Mouse (Mus musculus) urinary bladder, adult 2 months (tissue): ENCODE results near the gene Adam12. TPM values are rescaled to one million over a fixed set of nuclear protein-coding genes. Genes with fewer than 3 reads are reported as not detected.

Experiments
- DNase-seq: peaks from one replicate; pipeline ENCODE4 v3.0.0; 2022; ENCODE audit warnings: low spot score
- polyA plus RNA-seq: library from polyadenylated mRNA; depleted of rRNA; stranded (reverse); fragments of >200 nt; gene quantifications from 2 replicates; pipeline ENCODE4 v1.2.3, GENCODE M21; 2012

Adam12 gene
- polyA plus RNA-seq, 1 experiment = 4.6 TPM

DNA sequence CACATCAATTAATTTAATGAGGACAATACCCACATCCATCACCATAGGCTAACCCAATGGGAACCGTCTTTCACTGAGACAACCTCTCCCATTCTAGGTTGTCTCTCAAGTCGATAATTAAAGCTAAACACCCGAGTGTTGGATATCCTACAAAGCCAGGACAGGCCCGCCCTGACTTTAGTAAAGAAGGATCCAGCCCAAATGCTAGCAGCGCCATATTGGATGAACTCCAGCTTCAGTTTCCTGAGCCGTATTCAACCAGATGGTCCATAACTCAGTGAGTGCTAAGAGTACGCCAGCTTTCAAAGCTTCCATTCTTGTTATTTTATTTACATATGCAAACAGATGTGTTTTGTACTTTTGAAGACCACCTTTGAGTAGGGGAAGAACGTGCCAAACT lies 81.6 kb downstream of the Adam12 start:
- DNase-seq = no peak

DNA sequence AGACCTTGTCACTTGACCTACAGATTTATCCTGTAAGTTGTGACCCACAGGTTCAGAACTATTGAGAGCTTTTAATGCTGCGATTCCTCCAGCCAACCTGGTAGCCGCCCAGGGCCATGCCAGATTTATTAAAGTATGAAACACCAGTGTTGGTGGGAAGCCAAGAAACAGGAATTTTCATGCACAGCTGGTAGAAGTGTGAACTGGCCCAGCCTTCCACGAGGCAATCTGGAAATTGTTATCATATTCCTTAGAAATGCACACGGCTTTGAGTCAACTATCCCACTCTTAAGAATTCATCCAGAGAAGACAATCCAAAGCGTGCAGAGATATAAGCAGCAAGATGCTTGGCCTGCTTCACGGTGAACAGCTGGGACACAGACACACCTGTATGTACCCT lies 82.6 kb downstream of the Adam12 start:
- no peak for DNase-seq

DNA sequence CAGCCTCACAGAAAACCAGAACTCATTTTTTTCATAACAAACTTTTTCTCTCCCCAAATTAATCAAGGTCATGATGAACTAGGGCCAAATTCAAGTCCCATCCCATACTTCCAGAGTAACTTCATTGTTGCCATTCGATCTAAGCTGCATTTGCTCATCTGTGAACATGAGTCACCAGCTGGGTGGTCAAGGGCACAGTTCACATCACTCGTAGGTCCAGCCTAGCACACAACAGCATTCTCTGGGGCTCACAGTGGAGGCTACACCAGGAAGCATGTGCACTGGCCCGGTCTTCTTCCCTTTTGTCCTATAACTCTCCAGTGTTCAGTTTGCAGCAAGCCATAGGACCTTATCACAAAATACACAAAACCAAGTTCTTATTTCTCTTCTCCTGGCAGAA lies 84.4 kb downstream of the Adam12 start:
- DNase-seq = no peak

DNA sequence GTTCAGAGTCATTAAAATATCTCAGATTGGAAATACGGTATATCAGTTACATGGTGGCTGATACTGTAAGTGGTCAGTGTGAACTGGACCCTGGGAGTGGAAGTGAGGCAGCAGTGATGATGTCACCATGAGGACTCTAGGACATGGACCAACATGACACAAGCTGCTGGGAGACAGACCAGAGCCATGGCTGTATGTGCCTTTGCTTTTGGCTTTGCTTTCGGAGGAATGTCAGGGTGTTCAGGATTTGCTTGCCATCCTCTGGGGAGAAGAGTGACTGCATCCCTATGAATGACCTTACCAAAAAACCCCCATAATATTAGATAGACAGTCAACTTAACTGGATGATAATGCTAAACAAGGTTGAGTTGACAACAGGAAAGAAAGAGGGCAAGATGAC lies 85.1 kb downstream of the Adam12 start:
- DNase-seq = no peak

DNA sequence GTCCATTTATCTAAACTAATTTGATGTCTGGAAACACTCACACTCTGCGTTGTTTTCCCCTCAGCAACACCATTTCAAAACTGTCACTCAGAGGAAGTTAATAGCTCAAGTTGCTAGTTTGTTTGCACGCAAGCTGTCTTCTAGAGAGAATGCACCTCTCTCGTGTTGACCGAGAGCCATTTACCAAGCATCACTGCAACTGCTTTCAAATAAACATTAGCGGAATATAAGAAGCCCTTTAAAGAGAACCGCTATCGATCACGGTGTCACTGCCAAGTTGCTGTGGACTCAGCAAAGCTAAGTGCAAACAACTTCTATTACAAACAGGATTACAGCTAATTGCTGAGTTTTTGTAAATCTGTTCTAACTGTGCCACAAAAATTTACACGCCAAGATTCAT lies 87.8 kb downstream of the Adam12 start:
- DNase-seq = no peak

DNA sequence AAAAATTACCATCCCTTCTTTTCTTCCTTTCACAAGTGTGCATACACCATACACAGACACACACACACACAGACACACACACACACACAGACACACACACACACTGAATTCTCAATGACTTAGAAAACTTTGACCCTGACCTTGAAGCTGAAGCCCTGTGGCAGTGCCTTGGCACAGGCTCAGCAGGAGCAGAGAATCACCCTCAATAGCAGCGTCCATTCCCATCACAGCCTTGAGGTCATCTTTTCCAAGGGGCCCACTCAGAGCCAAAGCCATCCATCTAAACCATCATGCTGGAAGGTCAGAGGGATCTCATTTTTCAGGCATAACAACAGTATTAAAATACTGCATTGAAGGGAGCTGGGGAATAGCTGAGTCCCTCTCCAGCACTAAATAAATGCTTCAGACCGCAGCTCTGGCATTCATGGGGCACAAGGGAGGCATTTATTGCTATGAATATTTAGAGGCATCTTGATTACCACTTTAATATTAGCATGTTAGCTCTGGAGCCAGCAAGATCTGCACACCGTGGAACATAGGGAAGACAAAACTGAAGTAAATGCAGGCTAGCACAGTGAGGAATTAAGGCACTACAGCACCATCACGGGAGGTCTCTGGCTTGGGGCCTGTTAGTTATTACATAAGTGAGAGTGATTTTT lies 92.5 kb downstream of the Adam12 start:
- DNase-seq = no peak

DNA sequence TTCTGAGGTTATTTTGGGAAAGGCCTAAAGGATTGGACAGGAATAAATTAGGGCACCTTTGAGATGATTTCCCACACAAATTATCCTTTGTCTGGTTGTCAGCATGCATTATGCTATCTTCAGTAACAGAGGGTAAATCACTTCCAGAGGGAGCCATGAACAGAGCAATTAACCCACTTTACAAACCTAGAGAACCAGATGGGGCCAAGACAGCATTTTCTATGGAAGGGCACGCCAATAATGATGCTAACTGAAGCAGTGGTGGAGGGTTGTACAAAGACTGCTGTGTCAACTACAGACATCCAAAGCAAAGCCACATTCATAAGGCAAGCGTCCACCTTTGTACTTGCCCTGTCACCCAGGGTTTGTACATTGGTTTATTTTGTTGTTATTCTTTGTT lies 99.6 kb downstream of the Adam12 start:
- no peak for DNase-seq

DNA sequence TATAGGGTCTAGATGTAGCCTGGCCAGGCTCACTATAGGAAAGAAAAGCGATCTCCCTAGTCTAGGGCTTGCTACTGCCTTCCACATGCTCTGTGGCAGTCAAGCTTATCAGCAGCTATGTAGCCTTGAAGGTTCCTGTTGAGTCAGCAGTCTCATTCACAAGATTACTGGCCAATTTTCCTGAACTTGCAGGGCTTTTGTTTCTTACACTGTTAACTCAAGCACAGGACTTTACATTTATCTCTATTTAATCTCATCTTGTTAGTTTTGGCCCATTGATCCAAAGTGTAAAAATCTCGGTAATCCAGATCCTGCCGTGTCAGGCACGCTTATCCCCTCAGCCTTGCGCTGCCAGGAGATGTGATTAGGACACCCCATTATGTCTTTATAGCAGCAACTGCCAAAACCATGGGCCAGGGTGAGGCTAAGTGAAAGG lies 103.8 kb downstream of the Adam12 start:
- DNase-seq = no peak

DNA sequence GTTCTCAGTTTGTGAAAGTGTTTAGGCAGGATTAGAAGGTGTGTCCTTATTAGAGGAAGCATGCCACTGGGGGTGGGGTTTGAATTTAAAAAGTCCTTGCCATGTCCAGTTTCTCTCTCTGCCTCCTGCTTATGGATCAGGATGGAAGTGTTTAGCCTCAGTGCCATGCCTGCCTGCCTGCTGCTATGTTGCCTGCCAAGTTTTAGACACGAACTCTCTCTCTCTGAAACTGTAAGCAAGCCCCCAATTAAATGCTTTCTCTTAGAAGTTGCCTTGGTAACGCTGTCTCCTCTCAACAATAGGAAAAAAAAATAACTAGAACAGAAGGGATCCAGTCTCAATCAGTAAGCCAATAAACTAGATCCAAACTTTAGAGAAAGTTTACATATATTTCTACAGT lies 110.5 kb downstream of the Adam12 start:
- no peak for DNase-seq

DNA sequence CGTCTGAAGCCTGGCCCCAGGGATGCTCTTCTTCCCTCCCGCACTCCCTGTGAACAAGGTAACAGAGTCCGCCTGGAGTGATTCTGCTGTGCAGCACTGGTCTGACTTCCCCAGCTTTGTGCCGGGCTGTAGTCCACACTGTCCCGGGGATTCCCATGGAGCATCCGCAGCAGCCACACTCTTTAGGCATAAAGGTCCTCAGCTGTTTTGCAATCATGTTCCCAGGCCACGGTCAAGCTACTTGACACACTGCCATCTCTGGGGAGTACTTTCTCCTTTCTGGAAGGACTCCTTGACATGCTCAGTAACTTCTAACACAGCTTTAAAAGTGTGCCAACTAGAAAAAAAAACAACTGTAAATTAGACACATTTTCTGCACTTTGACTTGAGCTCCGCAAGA lies 116.5 kb downstream of the Adam12 start:
- DNase-seq = no peak

DNA sequence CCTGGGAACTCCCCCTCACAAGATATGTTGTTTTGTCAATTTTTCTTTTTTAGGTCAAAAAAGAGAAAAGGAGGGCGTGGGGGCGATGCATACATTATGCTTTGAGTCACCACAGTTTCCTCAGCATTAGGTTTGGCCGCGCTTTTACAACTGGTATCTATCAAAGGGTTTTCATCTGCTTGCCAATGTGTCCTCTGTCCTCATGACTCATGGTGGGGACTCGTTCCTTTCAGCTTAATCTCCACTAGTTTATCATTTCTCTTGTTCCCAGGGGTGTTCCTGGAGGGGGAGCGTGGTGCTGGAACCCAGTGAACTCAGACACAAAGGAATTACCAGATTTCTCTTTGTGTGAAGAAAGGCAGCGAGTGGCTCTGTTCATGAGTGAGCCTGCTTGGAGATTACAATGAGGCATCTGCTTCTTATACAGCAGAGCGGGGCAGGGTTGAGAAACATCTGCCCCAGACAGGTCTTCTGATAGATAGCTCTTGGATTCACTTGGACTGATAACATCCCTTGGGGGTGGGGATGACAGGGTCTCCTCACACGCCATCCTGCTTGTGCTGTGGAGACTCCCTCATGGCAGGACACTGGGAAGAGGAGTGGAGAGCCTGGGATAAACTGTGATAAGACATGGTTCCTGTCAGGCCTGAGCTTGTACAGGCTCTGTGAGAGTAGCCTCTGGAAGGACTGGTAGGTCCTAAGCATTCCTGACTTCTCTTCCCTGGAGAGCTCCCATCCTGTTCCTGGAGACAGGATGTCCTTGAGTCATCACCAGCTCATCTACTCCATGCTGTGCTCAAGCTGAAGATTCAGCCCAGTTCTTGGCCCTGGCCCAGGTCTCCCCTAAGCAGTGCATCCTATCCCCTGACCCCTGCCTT lies 117.4 kb downstream of the Adam12 start:
- no peak for DNase-seq

DNA sequence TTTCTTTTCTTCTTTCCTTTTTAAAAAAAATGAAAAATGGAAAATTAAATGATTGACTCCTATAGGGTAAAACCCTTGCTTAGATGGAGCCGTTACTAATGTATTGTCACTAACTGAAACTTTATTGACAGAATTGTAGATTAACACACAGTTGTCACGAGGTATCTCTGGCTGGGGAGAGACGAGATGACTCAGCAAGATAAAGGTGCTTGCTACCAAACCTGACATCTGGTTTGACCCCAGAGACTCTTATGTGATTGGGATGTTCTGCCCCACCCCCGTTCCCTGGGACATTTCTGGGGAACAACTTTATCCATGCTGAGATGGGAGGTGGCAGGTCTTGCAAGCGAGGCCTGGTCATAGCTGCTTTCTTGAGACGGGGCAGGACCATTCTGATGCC lies 118.1 kb downstream of the Adam12 start:
- no peak for DNase-seq

DNA sequence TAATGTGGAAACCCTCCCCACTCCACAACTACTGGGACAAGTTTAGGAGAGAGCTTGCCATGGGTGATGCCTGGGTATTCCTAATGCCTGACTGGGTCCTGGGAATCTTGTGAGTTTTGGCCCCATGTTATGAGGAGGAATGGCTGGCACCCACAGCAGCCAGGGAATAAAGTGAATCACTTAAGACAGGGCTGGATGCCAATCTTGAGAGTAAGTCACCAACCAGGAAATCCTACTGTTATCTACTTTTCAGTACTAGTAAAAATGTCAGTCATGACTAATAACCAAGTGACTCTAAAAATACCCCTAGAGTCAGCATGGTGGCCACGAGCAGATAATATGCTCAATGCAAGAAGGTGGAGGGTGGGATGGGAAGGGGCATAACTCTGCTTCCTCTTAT lies 121.8 kb downstream of the Adam12 start:
- no peak for DNase-seq

DNA sequence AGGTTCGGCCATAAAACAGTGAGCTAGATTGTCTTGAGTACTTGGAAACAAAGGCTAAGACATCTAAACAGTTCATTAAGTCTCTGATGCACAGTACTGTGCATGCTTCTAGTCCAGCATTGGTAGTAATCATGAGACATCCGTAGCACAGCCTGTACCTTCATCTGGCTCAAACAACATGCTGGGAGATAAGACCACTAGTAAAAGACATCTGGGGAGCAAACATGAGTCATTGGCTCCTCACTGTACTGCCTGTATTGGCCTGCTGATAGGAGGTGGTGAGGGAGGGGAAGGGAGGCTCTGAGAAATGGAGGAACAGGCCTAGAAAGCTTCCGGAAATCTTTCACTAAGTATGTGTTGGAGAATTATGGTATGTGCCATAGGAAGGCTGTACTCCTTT lies 124.1 kb downstream of the Adam12 start:
- no peak for DNase-seq

DNA sequence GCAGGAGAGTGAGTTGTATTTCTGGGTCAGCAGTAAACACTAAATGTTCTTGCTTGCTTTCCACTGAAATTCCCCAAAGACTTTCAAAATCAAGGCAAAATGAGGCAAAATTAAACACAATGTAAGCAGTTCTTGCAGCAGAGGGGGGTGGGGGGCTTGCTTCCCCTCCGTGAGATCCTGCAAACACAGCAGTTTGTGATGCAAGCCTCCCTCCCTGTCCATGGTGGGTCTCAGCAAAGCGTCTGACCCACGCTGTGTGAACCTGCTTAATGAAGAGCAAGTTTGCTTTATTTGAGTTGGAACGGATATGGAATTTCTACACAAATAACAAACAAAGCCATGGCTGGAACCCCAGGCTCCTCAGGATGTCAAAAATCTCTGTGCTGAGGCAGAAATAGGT lies 132.9 kb downstream of the Adam12 start:
- no peak for DNase-seq

DNA sequence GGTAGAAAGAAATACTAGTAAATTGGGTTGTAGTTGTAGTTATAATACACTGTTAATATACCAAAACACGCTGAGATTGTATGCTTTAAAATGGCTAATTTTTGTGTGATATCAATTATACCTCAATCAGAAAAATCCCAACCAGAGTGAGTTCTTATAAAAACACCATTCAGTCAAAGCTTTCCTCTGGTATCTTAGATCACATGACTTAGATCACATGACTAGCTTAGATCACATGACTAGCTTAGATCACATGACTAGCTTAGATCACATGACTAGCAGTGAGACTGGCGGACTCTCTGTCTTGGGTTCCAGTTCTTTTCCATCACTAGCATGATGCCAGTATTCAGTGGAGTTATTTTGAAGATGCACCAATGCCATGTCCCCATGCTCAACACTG lies 134.1 kb downstream of the Adam12 start:
- no peak for DNase-seq

DNA sequence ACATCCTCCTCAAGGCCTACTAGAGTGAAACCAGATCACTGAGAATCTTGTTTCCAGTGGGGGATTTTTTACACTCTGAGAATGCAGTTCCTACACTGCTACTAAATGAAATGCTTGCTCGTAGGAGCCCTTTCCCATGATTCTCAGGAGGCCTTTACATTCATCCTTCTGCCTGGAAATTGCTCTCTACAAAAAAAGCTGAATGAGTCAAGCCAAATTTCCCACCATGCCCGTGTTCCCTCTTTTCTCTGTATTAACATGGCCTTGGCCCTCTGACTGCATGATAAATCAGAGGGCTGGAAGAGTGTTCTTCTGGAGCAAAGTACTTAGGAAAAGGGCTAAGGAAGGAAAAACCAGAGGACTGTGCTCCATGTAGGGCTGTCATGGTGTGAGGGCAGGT lies 138.1 kb downstream of the Adam12 start:
- DNase-seq = no peak

DNA sequence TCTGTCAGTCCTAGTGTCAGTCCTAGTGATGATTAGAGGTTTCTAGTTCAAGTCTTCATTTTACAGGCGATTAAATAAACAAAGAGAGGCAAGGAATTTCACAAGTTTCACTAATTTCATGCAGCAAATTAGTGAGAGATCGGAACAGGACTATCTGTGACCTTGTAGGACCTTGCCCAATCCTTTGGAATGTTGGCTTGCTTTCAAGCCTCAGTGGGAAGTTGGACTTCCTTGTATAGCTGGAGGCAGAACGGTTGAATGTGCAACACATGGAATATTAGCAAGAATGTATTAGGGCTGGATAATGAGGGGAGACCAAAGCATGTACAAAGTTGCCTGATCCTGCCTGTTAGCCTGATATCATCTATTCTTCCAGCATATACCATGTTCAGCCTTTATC lies 141.2 kb downstream of the Adam12 start:
- DNase-seq = no peak

DNA sequence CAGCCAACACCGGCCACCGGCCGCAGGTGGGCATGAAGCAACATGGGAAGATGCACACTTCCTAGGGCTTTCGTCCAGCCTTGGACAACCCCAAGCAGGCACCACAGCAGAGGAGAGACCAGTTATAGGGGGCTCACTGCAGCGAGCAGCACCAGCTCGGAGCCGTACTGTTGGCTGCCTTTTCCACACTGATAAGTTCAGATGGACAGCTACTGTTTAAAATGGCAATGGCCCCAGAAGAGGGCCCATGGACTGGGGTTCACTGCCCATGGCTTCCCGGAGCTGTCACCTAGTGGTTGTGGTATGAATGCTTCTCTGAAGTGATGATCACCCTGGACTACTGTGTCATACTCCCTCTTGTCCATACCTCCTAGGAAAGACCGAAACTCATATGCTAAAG lies 141.7 kb downstream of the Adam12 start:
- DNase-seq = no peak

DNA sequence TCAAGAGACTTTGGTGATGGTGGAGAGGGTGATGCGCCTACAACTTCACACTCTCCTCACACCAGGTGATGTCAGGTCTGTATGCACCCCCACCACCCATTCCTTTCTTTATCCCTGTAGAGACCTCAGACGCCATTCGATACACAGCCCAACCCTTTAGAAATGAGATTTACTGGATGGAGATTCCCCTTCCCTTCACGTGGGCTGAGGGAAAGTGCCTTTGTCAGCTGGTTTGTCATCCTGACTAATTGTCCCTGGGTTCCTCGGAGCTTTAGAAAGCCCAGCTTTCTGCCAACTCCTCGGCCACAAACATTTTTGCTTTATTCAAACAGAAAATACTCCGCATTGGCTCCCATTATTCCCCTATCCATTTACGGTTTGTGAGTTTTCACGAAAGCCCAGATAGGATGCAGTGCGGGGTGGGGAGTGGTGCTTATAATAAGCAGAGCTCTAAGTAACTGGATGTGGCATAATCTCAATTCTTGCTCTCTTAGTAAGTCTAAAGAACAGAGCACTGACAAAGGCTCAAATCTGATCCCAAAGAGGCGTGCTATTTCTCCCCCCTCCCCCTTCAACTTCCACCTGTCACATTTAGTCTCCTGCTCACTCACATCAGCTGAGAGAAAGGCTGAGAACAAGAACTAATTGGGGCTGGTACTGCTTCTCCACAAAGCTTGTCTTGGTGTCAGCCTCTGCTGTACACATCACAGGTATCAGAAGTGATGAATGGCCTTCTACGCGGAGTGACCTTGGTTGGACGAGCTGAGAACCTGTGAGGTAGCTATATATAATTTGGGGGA lies 143.2 kb downstream of the Adam12 start:
- no peak for DNase-seq

DNA sequence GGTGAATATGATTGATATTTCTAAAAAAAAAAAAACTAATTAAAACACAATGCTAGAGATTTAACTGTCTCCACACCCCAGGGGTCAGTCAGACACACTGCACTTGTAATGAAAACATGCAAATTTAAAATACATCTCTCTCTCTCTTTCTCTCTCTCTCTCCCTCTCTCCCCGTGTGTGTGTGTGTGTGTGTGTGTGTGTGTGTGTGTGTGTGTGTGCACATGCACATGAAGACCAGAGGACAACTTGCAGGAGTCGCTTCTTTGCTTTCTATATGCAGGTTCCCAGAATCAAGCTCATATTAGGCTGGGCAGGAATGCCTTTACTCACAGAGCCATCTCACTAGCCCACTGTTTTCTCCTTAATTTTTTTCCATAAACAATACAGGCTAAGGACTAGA lies 146.6 kb downstream of the Adam12 start:
- DNase-seq = no peak

DNA sequence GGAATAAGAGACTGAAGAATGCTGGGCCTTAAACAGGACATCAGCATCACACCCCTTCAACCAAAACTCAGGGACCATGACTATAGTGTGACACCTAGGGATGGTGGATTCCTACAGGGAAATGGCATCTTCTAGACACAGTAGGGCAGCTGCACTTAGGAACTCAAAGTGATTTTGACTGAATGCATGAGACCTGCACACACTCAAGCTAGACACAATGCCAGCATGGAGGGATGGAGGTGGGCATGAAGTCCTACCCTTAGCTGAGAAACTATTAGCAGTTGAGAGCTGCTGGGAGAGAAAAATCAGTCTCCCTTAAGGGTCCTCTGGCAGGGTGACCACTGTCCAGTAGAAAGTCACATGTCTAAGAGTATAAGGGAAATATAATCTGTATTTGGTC lies 147.0 kb downstream of the Adam12 start:
- no peak for DNase-seq
